Mouse (Mus musculus): ENCODE data around the gene Gm20388.
A peak's percentile ranks its signal among the peaks of the same experiment; 100 is the strongest.

The Gm20388 gene

DNA sequence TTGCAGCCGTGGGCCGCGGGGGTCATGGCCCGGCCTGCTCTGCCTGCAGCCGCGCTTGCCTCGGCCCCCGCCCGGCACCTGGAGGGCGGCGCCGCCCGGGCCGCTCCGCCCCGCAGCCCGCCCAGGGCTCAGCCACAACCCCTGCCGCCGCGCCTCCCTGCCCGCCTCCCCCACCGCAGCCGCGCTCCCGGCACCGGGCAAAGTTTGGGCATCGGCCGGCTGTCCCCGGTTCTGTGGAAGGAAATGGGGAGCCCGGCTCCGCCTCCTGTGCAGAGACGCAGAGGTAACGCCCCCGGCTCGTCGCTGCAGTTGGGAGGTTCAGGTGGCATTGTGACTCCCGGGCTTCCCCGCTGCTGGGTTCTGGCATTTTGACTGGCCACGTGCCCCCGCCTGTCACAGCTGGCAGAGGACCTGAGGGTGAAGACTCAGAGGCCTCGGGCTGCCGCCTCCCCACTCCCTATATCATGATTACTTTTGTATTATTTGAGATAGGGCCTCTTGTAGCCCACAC, 723.7 kb downstream of the Gm20388 start:
- DNase-seq = peak; percentile 54 to 61

DNA sequence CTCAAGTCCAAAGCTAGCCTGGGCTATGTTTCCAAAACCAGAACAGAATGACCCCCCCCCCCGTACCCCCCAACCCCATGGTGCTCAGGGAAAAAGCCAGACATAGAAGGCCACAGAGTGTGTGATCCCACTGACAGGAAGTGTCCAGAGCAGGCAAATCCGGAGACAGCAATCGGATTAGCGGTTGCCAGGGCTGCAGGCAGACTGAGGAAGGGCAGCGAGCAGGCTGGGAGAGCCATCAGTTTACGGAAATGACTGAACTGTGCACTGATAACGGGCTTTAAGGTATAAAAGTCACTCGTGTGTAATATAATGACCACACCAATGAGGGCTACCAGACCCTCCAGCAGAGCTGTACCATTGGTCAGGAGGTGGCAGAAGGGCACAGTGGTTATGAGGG, 730.6 kb downstream of the Gm20388 start:
- DNase-seq = no peak

DNA sequence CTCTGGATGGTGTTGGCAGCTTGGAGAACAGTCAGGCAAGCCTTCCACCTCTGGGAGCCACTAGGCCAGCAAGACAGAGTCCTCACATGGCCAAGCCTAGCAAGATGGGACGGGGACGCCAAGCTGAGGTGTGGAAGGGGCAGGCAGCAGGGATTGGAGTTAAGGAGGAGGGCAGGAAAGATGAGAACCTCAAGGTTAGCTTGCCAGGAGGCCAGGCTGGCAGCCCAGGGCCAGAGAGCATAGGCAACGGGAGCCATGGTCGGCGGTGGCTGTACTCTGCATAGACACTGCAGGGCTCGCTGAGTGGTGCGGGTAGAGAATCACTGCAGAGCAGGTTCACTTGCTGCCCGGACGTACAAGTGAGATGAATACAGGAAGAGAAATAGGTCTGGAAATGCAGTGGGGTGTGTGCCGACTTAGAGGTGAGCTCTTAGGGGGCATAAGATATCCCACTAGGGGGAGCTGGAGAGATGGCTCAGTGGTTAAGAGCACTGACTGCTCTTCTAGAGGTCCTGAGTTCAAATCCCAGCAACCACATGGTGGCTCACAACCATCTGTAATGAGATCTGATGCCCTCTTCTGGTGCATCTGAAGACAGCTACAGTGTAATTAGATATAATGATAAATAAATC, 731.5 kb downstream of the Gm20388 start:
- DNase-seq = no peak

DNA sequence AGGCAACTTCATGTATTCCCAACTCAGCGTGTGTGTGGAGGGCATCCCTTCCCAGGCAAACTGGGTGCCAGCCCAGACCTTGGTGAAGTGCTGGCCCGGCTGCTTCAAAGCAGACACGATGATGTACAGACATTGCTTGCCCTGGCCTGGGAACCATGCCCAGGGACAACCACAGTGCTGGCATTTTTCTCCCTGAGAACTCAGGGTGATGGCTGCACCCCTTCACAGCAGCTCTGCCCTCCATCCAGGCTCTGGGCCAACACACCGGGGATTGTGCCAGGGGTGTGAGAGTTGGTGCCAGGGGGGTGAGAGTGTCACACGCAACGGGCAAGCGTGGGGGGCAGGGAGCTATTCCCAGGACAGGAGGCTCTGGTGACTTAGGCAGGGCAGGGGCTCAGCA, 734.0 kb downstream of the Gm20388 start:
- DNase-seq = no peak

DNA sequence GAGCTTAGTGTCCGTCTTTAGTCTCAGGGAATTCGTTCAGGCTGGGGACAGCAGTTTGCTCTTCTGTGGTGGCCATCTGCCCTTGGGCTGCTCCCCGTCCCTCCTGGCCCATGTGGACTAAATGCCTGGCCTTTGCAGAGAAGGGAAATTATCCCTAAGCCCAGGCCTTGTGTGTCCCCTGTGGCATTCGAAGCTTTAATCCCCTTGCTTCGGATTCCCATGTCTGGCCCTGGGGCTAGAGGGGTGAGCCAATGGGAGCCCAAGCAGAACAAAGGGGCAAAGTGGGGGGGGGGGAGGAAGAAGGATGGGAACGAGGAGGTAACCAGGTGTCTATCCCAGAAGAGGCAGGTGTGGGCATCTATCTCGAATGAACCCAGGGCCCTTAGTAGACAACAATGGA, 736.9 kb downstream of the Gm20388 start, which contains the start of gene 1190005I06Rik:
1190005I06Rik (minus strand) TSS at position 101 of the 400 bp plus-strand sequence.
- no peak for DNase-seq

DNA sequence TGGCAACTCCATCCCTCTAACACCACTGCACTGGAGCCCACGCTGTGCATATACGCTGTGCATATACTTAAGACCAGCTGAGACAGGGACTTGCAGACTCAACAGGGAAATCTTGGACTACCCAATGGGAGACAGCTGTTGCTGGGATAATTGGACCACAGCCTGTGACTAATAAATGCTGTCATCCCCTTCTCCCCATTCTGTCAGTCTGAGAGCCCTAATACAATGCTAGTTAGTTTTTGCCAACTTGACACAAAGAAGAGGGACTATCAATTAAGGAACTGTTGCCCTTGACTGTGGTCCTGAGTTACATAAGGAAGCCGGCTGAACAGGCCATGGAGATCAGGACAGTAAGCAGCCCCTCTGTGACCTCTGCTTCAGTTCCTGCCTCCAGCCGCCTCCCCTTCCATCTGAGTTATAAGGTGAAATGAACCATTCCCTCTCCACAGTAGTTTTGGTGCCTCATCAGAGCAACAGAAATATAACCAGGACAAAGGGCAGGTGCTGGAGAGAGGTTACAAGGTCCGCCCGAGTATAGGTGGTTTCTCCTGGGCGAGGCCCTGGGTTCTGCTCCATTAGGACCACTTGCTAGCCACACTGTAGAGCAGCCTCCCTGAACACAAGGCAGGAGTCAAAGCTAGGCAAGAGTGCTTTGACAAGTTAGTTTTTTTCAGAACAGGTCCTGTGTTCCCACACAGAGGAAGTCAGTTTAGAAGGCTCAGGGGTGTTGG, 745.8 kb downstream of the Gm20388 start:
- DNase-seq = no peak

DNA sequence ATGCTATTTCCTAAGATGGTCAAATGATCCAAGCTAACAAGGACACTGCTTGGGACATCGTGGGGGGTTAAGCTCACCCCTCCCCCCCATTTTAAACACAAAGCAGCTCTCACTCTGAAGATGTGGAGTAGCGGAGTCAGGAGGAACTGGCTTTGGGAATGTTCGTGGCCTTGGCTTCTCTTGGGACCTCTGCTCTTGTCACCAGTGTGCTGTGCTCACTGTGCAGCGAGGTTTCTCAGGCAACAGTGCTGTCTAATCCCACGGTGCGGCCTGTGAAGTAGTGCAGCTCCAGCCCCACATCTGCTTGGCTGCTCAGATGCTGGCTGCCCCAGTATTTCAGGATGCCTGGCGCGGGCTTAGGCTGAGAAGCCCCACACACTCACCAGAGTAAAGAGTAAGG, 746.8 kb downstream of the Gm20388 start:
- no peak for DNase-seq

DNA sequence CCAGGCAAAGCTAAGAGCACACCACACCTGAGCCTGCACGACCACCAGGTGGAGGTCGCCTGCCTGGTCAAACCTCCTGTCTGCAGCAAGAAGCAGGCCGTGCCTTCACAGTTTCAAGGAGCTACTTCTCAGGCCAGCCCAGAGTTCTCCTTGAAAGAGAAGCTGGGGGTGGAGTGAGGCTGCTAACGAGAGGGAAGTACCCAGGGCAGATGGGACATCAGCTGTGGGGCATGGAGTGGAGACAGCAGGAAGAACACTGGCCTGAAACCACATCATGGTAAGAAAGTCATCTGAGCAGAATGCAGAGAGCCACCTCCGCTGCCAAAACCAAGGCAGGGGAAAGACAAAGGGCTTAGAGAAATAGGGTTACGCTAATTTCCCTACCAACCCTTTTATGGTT, 753.9 kb downstream of the Gm20388 start:
- DNase-seq = no peak

DNA sequence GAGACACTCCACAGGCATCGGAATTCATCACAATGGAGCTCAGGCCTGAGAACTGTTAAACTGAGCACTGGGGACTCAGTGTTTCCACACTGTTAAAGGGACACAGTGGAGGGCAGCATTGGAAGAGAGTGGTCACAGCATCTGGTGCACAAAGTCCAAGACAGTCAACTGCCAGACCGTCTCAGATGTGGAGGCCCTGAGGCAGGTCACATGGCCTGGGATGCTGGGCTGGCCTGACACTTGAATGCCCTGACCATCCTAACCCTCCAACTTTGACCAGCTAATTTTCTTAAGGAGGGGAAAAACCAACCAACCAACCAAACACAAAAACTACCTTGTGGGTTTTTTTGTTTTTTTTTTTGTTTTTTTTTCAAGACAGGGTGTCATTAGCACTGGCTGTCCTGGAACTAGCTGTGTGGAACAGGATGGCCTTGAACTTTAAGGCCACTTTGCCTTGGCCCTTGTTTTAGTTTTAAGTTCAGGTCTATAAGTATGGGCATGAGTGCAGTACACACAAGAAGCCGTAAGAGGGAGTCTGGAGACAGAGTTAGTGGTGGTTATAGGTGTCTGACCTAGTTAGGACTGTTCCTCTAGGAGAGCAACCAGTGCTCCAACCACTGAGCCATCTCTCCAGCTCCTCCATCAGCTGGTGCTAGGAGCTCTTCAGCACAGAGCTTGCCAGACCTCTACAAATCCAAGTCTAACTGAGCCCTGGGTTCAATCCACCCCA, 755.2 kb downstream of the Gm20388 start:
- no peak for DNase-seq

DNA sequence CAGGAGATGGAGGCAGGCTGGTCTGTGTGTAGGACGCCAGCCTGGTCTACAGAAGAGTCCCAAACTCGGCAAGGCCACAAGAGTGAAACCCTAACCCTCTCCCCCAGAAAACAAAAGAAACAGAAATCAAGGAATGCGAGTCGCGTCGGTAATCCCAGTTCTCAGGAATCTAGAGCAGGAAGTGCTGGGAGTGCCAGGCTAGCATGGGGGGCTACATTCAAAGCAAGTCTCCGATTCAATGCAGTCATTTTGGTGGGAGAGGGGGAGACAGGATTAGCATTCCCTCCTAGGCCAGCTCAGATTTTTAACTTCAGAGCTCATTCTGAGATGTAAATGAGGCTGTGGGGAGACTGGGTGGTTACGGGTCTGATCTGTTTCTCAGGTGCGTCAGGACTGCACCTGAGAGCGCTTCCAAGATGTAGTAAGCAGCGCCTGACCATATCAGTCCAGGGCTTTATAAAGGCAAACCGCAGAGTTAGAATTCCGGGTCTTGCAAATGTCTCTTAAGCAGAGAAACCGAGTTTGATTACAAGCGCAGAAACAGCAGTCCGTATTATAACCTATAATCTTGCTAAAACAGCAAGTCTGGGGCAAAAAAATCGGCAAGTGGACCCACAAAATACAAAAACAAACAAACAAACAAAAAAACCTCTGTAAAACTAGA, 756.3 kb downstream of the Gm20388 start:
- DNase-seq = no peak

DNA sequence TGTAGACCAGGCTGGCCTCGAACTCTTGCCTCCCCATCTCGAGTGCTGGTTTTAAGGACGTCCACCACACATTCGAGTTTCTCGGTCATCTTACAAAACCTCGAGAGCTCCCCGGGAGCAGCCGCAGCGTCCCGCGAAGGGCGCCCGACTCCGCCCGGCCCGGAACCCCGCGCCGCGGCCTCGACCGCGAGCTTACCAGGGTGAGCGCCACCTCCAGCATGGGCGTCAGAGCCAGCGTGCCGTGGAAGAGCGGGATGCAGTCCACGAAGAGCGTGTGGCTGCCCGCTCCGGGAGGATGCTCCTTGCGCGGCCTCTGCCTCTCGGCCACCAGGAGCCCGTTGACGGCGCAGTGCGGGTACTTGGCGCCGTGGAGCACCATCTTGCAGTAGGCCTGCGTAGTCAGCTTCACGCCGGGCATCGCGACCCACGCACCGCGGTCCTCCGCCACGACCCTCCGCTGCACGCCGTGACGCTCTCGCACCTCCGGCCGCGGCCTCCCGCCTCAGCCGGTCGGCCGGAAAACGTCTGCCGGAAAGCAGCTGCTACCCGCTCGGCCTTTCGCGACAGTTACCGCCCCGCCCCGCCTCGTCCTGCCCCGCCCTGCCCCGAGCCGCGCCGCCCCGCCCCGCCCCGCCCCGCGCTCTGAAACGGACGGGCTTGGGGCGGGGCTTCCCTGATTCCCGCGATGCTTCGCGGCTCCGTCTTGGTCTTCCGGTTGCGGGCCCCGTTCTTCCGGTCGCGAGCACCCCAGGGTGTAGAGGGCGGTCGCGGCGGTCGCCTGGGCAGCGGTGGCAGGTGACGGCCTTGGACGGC, 757.1 kb downstream of the Gm20388 start, which contains the start of the genes Gm27021 and Cox4i1:
Gm27021 (minus strand) TSS at position 519 of the 813 bp plus-strand sequence.
Cox4i1 (plus strand) TSS at position 662 of the 813 bp plus-strand sequence.
- DNase-seq = peak; percentile 91 to 92

DNA sequence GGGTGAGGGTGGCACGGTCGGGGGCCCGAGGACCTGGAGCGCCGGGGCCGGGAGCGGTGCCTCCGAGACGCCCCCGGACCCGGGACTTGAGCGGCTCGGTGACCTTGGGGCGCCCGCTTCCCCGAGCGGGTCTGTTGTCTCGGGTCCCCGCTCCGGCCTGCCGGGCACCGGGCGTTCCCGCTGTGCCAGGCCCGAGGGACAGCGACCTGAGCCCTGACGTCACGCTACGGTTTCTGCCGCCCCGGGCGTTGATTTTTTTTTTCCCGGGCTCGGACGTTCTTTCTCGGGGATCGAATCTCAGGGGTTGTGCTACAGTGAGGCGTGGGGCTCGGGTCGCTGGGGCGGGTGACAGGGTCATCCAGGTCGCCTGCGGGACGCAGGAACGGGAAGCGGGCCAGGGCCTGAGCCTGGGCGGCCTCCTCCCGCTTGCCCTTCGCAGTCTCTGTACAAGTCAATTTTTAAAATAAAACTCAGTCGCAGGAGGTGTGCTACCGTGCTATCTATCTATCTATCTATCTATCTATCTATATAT, 757.8 kb downstream of the Gm20388 start, which contains the start of gene Emc8:
Emc8 (minus strand) TSS at position 200 of the 532 bp plus-strand sequence.
- DNase-seq = no peak

DNA sequence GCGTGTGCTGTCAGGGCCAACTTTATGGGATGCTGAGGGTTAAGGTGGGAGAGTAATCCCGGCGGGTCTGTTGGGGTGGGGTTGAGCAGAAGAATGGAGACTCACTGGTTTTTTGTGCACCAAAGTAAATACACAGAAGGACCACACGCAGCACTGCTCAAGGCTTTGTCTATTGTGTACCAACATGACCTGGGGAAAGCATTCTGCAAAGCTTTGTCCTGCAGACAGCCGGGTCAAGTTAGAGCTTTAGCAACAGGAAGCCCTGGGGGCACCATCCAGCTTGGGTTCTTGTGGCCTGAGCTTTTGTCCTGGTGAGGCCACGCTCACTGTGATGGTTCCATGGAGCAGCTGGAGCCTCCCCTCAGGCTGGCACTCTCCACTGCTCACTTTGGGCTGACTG, 761.1 kb downstream of the Gm20388 start:
- DNase-seq = no peak

DNA sequence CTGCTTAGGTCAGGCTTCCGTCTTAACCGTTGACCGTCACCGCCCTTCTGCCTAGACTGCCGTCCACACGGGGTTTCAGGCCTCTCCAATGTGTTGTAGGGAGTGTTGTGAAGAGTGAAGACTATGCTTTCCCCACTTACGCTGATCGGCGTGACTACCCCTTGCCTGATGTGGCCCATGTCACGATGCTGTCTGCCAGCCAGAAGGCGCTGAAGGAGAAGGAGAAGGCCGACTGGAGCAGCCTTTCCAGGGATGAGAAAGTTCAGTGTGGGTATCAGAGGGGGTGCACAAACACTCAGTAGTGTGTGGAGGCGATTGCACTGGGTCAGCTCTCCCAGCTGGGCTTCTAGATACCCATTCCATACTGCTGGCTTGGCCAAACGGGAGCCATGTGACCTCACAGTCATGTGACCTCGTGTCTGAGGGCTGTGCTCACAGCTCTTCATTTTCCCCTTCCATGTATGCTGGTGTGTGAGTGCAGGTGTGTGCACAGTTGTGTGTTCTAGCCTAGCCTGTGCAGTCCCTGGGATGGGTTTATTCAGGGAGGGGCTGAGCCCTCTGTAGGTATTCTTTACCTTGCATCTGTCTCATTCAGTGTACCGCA, 762.1 kb downstream of the Gm20388 start:
- DNase-seq = no peak

DNA sequence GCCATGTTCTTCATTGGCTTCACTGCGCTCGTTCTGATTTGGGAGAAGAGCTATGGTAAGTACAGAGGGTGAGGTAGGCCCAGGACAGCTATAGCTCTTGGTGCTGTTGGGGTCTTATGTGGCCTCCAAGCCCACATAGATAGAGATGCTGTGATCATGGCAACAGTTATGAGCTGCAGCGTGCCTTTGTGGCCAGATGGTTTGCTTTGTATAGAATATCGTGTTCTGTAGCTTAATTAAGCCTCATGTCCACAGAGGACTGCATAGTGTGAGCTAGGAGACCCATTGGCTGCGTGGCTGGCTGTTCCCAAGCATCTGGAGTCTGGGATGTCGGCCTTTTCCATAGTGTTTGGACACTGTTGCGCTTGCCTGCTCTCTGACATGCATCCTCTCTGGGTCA, 762.7 kb downstream of the Gm20388 start:
- DNase-seq = no peak

DNA sequence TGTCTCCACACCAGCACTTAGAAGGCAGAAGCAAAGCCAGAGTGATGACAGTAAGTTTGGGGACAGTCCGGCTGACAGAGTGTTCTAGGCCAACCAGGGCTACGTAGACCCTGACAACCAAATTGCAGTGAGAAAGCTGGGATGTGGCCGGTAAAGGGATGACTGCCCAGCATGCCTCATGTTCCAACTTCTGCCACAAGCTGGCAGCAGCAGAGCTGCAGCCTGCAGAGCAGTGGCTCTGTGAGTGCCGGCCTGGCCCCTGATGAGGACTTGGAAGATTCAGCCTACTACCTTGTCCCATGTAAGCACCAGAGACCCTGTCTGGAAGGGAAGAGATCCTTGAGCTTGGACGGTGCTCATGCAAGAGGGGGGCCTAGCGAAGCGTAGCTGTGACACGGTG, 765.1 kb downstream of the Gm20388 start:
- no peak for DNase-seq

DNA sequence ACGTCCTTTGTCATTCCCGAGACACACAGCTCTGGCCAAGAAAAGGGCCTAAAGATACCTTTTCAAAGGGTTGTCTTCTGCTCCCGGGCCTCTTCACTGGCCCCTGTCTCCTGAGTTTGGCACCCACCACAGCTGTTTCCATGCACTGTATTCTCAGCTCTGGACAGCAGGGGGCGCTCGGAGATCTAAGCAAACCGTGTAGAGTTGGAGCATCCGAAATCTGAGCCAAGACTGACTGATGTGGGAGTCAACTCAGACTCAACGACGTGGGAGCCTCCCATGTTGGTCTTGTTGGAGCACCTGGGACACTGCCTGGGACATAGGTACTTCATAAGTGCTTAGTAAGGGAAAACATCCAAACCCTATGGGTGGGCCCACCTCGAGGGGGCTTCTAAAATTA, 767.8 kb downstream of the Gm20388 start:
- peak; percentile 92 to 93 for DNase-seq

DNA sequence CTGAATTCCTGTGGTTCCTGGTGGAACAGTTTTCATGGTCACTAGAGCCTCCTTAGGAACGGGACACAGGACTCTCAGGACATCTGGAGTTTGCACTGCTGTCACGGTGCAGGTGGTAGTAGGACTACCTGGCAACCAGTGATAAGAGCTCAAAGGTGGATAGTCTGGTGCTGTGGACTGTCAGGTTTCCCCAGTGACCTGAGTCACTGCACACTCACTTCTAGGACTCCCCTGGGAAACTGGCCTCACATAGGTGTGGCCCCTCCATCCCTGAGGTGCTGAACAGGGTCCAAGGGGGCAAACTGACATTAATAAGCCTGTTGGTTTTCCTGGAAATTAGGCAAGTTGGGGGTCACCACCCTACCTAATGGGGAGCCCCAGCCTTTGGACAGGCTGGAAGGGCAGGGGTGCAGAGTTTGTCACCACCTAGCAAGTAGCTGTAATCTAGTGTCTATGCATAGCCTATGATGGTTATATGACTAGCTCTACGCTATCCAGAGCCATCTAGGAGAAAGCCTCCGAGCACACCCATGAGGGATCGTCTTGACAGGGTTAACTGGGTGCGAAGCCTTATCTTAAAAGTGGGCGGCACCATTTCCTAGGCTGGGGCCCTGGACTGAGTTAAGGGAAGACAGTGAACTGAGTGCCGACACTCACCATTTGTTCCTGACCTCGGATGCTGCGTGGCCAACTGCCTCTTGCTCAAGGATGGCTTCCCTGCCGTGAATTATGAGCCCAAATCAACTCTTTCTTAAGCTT, 769.2 kb downstream of the Gm20388 start:
- DNase-seq = no peak

DNA sequence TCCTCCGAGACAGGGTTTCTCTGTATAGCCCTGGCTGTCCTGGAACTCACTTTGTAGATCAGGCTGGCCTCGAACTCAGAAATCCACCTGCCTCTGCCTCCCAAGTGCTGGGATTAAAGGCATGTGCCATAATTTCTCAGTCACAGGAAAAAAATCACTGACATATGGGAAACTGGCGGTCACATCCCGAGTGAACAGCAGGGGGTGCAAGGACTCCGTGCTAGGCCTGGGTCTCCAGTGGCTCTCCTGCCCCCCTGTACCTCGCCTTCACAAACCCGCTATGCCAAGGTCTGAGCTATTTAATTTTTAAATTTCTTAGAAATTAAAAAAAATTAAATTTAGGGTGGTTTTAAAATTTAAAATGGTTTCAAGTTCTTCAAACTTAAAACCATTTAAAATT, 769.8 kb downstream of the Gm20388 start:
- peak; percentile 77 for DNase-seq

DNA sequence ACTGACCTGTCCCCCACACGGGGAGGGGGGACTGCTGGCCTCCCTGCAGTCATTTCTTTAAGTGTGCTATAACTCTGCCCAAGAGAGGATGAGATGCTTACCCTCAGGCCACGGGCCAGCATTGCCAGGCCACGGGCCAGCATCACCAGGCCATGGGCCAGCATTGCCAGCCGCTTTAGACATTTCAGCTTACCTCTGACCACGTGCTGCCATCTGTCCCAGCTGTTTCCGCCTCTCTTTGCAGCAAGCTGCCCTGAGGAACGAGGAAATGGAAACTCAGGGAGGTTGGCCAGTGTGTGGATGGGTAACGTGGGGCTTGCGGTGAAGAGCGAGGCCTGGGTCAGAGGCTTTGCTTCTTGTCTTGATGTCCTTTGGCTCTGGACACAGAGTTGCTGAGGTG, 770.5 kb downstream of the Gm20388 start:
- no peak for DNase-seq

Data from B cell, adult 2 months (primary cell).